Mouse (Mus musculus) natural killer cell, adult 2 months (primary cell): ENCODE measurements at regions not wholly inside any gene's neighbourhood (a gene's known extent, or its start where the extent isn't known, plus 50 kb on each side); places are given as distances from the start of the nearest gene placed in this dataset.

Experiments used
- DNase-seq, 2 experiments: peaks; one replicate each; pipeline ENCODE4 v3.0.0; 2022; ENCODE audit warnings: low spot score in 2 of 2

DNA sequence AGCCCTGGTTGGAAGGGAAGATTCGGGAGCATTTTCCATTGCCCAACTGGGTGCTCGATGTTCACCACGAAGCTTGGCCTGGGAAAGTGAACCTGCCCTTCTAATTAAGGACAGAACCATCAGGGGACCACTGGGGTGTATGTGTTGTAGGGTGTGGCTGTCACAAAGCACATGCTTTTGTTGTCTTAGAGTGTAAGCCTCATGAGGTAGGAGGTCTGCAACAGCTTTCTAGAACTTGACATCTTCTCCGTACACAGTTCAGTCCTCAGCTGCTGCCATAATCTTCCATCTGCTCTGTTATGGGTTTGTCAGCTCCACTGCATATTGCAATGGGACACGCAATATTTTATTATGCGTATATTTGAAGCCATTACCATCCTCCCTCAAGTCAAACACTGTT lies 127.9 kb upstream of the Jag1 start:
- DNase-seq, result no peak

DNA sequence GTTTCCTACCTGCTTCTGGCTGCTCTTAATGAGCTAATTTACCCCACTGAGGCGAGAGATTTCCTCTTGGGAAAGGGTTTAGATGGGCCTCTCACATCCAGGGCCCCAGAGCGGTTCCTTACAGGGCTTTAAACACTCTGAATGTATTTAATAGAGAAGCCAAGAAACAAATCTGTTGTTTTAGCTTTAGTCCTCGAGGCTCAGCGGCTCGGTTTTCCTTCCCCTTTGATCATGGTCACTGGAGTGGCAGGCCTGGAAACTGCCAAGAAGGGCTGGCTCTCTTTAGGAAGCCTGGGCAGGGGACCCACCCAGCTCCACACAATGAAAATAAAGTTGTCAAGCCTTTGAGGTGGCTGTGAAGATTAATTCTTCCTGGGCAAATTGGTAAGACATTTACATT lies 127.5 kb upstream of the Jag1 start:
- DNase-seq, result no peak

- DNase-seq, result no peak
Observed at GRCm38 (mm10) chr2:137236961-137237360, 120.5 kb upstream of the Jag1 start.

DNA sequence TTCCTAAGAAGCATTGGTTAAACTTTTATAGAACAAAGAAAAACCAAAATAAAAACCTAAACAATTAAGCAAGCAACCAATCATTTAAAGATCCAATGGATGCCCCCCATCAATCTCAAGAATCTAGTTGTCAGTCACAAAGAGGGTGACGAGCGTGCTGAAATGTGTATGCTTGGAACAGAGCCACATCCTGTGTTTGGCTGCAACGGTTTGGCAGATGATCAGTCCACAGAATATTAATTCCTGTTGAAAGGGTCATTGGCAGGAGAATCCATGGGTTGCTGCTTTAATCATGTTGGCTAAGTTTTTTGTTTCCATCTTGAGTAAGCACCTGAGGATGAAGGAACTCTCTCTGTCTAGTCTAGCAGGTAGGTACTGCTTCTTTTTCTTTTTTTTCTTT lies 117.5 kb upstream of the Jag1 start:
- DNase-seq, result no peak

DNA sequence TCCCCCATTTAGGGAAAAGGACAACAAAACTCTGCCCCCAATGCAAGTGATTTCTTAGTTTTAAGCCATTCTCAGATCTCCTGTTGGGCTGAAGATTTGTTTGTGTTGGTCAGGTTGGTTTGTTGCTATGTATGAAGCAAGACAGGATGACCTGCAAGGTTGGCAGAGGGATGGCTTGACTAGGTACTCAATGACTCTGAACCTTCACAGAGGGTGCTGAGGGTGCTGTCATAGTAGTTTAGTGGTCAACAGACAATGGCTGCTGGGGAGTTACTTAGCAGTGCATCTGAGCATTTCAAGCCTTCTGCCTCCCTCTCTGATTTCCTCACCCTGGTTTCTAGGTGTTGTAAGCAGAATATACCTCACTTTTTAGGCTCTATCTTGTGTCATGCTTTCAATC lies 114.7 kb upstream of the Jag1 start:
- no peak for DNase-seq

DNA sequence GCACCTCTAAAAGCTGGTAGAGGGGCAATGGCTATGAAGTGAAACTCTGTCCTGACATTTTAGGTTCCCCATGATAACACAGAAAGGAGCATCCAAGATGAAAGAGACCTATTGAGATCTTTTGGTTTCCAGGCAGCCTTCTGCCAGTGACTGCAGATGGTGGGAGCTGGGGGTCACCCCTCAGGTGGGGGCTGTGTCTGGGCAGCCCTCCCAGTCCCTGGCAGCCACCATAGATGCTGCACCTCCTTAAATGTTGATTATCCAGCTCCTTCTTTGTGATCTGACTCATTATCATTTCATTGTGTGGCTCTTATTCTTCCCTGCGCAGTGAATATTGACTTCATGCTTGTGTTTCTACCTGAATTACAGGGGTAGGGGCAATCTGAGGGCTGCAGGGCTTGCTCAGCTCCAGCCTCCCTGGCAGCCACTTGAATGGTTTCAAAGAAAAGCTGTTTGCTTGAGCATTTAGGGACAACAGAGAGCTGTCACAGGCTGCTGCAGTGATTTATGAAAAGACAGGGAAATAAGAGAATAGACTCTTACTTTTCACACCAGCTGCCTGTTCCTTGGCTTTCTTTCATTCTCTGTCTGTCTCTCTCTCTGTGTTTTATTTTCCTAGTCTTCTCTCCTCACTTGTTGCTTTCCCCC lies 113.1 kb upstream of the Jag1 start:
- no peak for DNase-seq

DNA sequence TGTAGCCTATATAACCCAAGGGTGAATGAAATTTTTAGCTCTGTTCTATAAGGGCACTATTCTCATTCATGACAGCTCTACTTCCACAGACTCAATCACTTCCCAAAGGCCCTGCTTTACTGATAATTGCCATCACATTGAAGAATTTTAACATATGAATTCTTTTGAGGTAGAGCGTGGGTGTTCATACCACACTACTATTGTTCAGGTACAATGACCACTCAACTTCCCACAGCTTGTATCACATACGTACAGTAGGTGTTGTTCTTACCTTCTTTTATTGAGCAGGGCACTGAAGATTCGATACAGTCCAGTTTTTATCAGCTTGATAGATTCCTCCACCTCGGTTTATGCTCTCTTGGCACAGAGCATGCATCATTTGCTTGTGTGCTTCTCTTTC lies 111.1 kb upstream of the Jag1 start:
- no peak for DNase-seq

- no peak for DNase-seq
Observed at GRCm38 (mm10) chr2:137224702-137225552, 108.5 kb upstream of the Jag1 start.

- DNase-seq, result no peak
Observed at GRCm38 (mm10) chr2:137215697-137216096, 99.3 kb upstream of the Jag1 start.

GRCm38 (mm10) chr2:137207846-137208245 lies 91.4 kb upstream of the Jag1 start:
- no peak for DNase-seq

- DNase-seq, result no peak
Observed at GRCm38 (mm10) chr2:137204274-137204850, 87.9 kb upstream of the Jag1 start.

DNA sequence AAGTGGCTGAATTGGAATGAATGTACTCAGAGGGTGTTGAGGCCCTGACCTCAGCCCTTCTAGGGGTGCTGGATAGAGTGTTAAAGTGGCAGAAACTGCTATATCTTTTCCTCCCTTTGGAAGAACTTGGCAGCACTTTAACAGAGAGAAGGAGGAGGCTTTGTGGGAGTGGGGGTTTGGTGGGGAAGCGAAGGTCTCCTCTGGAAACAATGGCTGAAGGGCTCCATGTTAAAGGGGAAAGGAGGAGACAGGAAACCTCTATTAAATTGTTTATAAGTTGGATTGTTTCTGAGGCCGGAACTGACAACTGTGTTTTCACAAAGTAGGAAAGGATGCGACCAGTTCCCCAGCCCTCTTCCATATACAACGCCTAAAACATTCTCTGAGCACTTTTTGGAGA lies 83.7 kb upstream of the Jag1 start:
- no peak for DNase-seq

DNA sequence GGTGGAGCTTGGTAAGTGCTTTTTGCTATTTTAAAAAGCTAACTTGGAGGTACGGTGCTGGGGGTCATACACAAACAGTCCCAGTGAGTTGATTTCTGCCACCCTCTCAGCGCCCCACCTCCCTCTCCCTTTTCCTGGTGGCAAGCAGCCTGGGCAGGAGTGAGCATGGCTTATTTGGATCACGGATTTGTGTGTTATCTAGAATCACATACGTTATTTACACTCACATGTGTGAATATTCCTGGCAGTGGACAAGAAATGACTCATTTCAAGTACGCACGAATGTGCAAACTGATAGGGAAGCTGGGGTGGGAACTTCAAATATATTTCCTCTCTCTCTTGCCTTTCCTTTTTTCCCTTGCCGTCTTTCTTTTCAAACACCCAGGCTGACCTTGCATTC lies 75.7 kb upstream of the Jag1 start:
- DNase-seq, result no peak

GRCm38 (mm10) chr2:137169176-137169575 lies 52.7 kb upstream of the Jag1 start:
- DNase-seq, result no peak

- no peak for DNase-seq
Observed at GRCm38 (mm10) chr2:137168626-137169025, 52.2 kb upstream of the Jag1 start.
